Mouse (Mus musculus): ENCODE measurements at regions not wholly inside any gene's neighbourhood (a gene's known extent, or its start where the extent isn't known, plus 50 kb on each side); places are given as distances from the start of the nearest gene placed in this dataset.

DNA sequence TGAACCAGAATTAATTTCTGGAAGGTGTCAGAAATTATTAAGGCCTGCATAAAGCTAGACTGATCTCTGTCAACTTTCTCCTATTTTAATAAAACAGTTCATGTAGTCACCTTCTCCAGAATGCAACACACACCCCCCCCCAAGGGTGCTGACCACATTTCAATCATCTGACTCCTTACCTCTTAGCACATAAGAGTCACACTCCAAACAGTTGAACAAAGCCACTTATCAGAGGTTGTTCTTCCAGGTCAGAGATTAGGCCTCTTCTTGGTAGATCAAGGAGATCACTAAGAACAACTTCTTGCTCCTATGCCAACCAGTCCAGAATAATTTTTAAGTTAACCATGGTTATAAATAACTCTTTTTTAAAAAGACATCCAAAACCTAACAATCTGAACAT is 86.0 kb upstream of the 2610301B20Rik start:
- no peaks in the 10 kb centered on the region for H3K36me3 ChIP-seq (ENCODE audit: poor library complexity, severe bottlenecking)
- H3K4me1 ChIP-seq: no peaks in the 10 kb centered on the region
- no peak overlapping the region for H3K4me2 ChIP-seq
- H3K27ac ChIP-seq: no peak overlapping the region
- no peaks in the 10 kb centered on the region for H3K27me3 ChIP-seq
- H3K4me3 ChIP-seq: no peak overlapping the region
- no peak for ATAC-seq
- H3K9me3 ChIP-seq (replicated peaks): no peaks in the 10 kb centered on the region
- H3K9ac ChIP-seq: no peak overlapping the region

DNA sequence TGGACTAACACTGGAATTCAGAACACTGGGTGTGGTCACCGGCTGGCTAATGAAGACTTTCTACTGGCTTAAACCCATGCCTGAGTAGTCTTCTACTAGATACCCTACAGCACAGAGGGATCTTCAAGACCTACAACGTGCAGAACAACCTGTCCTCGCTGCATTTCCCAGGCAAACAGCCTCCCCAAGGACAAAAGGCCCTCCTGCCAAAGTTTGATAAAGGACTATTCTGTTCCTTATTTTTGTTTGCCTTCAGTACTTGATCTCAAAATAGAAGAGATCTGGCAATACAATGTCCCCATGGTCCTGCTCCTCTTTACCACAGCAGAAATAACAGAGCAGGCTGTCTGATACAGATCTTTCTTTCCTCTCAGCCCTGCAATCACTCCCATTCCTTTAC is 85.2 kb upstream of the 2610301B20Rik start:
- WGBS: 75% methylated on average over 3 of the region's 3 CpGs
- H3K9ac ChIP-seq: no peak overlapping the region

DNA sequence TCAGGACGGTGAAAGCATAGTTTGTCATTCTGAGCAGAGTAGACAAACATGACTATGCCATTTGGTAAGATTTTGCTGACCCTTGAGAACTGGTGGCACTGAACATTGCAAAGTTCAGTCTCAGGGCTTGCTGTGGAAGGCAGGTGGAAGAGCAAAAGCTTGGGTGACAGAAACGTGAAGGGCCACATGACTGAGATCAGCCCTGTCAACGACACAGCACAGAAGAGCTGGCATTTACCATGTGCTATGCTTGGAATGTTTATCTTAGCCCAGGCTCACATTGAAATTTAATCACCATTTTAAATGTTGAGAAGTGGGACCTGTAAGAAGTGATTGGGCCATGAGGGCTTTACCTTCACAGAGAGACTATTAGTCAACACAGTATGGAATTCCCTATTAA is 81.7 kb upstream of the 2610301B20Rik start:
- 77% methylated on average over 3 of the region's 3 CpGs for WGBS
- no peak overlapping the region for H3K9ac ChIP-seq
- no peaks in the 10 kb centered on the region for H3K4me1 ChIP-seq
- H3K4me3 ChIP-seq: no peak overlapping the region
- ATAC-seq: no peak
- H3K27ac ChIP-seq: no peak overlapping the region
- no peak overlapping the region for H3K4me2 ChIP-seq
- H3K36me3 ChIP-seq (ENCODE audit: poor library complexity, severe bottlenecking): no peaks in the 10 kb centered on the region
- H3K9me3 ChIP-seq (replicated peaks): no peaks in the 10 kb centered on the region
- H3K27me3 ChIP-seq: no peaks in the 10 kb centered on the region

More for the DNA sequence above, 85.2 kb upstream of the 2610301B20Rik start:
- no peaks in the 10 kb centered on the region for H3K4me1 ChIP-seq
- no peaks in the 10 kb centered on the region for H3K27me3 ChIP-seq
- H3K4me2 ChIP-seq: no peak overlapping the region
- H3K27ac ChIP-seq: no peak overlapping the region
- no peak overlapping the region for H3K4me3 ChIP-seq
- no peaks in the 10 kb centered on the region for H3K36me3 ChIP-seq (ENCODE audit: poor library complexity, severe bottlenecking)
- H3K9me3 ChIP-seq (replicated peaks): no peaks in the 10 kb centered on the region
- no peak for ATAC-seq

GRCm38 (mm10) chr4:10794471-10794870 is 79.8 kb upstream of the 2610301B20Rik start:
- H3K36me3 ChIP-seq (ENCODE audit: poor library complexity, severe bottlenecking): no peaks in the 10 kb centered on the region
- H3K4me2 ChIP-seq: no peak overlapping the region
- no peaks in the 10 kb centered on the region for H3K27me3 ChIP-seq
- no peak overlapping the region for H3K4me3 ChIP-seq
- ATAC-seq: no peak
- no peak overlapping the region for H3K9ac ChIP-seq
- no peaks in the 10 kb centered on the region for H3K4me1 ChIP-seq
- no peaks in the 10 kb centered on the region for H3K9me3 ChIP-seq (replicated peaks)
- H3K27ac ChIP-seq: no peak overlapping the region
- 87% methylated on average over 3 of the region's 3 CpGs for WGBS

- Histone ChIP-seq H3K27me3 (no peaks in the 10 kb centered on the region), H3K4me1 (no peaks in the 10 kb centered on the region), H3K36me3 (ENCODE audit: poor library complexity, severe bottlenecking) (no peaks in the 10 kb centered on the region), H3K4me3 (no peak overlapping the region), H3K4me2 (no peak overlapping the region), H3K27ac (no peak overlapping the region), H3K9ac (no peak overlapping the region), H3K9me3 (replicated peaks) (no peaks in the 10 kb centered on the region)
- WGBS: 78% methylated on average over 3 of the region's 3 CpGs
- ATAC-seq: no peak
These were observed 73.3 kb upstream of the 2610301B20Rik start for GRCm38 (mm10) chr4:10800780-10801553.

- Histone ChIP-seq H3K4me3 (no peak overlapping the region), H3K4me1 (no peaks in the 10 kb centered on the region), H3K4me2 (no peak overlapping the region), H3K9me3 (replicated peaks) (no peaks in the 10 kb centered on the region), H3K27ac (no peak overlapping the region), H3K9ac (no peak overlapping the region), H3K27me3 (no peaks in the 10 kb centered on the region), H3K36me3 (ENCODE audit: poor library complexity, severe bottlenecking) (no peaks in the 10 kb centered on the region)
- no peak for ATAC-seq
- 26% methylated on average over 1 of the region's 1 CpGs for WGBS
These were observed 69.6 kb upstream of the 2610301B20Rik start for GRCm38 (mm10) chr4:10804735-10805134.

DNA sequence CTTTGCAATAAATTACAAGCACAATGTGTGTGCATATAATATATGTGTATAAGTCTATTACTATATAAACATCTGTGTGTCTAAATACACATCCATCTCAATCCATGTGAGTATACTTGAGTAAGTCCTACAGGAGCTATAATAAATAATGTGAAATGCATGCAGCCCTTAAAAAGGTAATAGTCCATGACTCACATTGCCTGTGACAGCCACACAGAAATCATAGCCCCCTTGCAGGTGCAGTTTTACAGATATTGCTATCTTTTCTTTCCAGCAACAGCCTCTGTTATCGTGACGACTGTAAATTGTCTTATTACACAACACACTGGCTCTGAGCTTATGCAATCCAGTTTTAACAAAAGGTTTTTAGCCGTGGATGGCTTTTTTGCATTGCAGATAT is 67.0 kb upstream of the 2610301B20Rik start:
- Histone ChIP-seq H3K4me2 (no peak overlapping the region), H3K27me3 (no peaks in the 10 kb centered on the region), H3K4me3 (no peak overlapping the region), H3K4me1 (no peaks in the 10 kb centered on the region), H3K36me3 (ENCODE audit: poor library complexity, severe bottlenecking) (no peaks in the 10 kb centered on the region), H3K27ac (no peak overlapping the region), H3K9me3 (replicated peaks) (no peaks in the 10 kb centered on the region), H3K9ac (no peak overlapping the region)
- no peak for ATAC-seq
- WGBS: 59% methylated on average over 3 of the region's 3 CpGs

- Histone ChIP-seq H3K27me3 (no peaks in the 10 kb centered on the region), H3K9me3 (replicated peaks) (no peaks in the 10 kb centered on the region), H3K27ac (no peak overlapping the region), H3K4me2 (no peak overlapping the region), H3K4me1 (no peaks in the 10 kb centered on the region), H3K36me3 (ENCODE audit: poor library complexity, severe bottlenecking) (no peaks in the 10 kb centered on the region), H3K9ac (no peak overlapping the region), H3K4me3 (no peak overlapping the region)
- WGBS: 81% methylated on average over 2 of the region's 2 CpGs
- no peak for ATAC-seq
These were observed 61.4 kb upstream of the 2610301B20Rik start for GRCm38 (mm10) chr4:10812931-10813330.
